Mouse (Mus musculus) cerebellum, adult 9-10 months (tissue): ENCODE results near the gene Samm50.

Experiments used
- DNase-seq: peaks from one replicate; pipeline ENCODE4 v3.0.0; 2022

The Samm50 gene

GRCm38 (mm10) chr15:84212031-84212755 lies 20.2 kb downstream of the Samm50 start:
- DNase-seq: peak; percentile 85

DNA sequence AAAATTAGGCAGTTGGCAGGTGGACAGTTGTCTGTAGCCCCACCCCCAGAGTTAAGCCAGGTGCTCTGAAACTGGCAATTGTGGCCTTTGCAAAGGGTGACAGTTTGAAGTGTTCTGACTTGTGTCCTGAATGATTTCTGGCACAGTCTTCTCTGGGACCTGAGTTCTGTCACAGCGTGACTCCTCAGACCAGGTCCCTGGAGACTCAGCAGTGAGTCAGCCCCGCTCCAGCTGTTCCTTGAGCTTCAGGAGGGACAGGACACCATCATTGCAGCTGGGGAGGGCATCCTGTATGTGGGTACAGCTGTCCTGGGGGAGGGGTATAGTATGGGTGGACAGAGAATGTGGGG lies 20.7 kb downstream of the Samm50 start:
- no peak for DNase-seq

DNA sequence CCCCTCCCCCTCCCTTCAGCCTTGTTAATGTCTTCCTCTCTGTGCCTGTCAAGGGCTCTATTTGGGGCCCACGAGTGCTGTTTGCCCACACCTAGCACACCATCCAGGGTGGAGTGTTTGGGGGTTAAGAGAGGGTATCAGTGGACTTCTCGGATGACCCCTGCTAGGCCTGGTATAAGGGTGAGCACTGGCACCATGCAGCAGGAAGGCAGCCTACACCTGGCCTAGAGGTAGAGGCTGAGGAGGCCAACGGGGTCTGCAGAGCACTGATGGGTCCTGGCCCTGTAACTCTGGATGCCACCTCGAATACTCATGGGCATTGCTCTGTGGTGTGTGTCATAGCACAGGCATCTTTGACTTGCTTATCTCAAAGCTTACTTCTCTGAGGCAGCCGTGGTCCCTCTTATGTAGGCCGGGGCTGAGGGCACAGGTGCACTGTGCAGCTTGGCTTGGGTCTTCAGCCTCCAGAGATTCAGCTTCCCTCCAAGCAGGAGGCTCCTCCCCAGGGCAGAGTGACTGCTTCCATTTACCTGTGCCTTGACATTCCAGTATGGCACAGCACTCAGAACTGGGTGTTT lies 21.2 kb downstream of the Samm50 start:
- no peak for DNase-seq

GRCm38 (mm10) chr15:84214476-84214875 lies 22.4 kb downstream of the Samm50 start:
- DNase-seq: no peak

DNA sequence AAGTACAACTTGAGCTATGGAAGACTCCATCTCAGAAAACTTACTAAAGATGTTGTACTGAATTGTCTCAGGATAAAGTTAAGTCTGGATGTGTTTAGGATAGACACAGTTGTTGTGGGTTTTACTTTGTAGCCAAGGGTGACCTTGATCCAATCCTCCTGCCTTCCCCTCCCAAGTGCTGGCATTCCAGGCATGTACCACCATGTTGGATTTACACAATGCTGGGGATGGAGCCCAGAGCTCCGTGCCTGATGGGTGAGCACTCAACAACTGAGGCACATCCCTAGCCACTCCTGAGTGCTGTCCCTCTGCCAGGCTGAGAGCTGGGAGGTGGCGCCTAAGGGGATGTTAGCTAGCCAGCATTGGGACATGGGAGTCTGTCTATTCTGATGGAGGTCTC lies 23.2 kb downstream of the Samm50 start:
- DNase-seq: no peak

DNA sequence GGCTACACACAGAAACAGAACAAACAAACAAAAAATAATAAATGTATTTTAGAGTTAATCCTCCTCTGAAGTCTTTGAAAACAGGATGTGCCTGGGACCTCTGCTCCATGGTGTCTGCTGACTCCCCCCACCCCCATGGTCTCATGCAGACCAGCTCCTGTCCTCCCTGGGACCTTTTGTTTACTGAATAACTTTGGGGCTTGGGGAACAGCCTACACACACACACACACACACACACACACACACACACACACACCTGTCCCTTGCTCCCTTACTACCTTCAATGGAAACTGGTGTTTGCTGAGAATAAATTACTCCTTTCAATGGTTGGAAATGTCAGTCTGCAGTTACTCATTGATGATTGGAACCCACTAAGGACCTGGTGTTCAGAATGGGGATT lies 24.0 kb downstream of the Samm50 start:
- DNase-seq: no peak

- no peak for DNase-seq
Observed at GRCm38 (mm10) chr15:84216461-84217084, 24.5 kb downstream of the Samm50 start.

DNA sequence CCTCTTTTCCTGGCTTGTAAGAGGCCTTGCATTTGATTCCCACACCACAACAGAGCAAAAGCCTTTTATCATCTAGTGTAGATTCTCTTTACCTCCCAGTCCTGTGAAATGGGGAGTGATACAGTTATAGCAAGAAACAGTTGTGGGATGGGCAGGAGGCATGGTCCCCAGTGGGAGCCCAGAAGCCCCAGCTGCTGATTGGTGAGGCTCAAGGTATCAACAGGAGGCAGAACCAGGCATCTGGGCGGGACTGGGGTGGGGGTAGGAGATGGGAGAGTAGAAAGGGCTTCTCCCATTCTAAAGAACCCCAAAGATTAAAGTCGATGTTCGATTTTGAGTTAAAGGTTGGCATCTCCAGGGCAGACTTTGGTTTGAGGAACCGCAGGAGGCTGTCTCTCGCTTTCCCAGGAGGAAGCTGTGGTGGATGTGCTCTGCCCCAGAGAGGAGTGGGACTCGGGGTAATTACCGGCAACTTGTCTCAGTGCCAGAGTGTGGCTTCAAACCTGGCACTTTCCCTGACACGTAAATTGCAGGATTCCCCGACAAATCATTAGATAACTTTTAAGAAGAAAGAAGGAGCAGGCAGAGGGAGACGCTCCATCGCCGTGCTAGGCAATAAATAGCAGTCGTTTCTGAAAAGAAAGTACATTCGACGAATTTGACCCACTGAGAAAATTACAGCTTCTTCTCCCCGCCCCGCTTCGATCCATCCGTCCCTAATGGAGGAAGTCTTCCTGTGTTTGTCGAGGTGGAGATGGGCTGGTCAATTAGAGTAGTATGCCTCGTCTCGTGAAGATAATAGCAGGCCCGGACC lies 26.1 kb downstream of the Samm50 start:
- no peak for DNase-seq

GRCm38 (mm10) chr15:84218783-84219271 lies 26.8 kb downstream of the Samm50 start:
- DNase-seq: no peak

DNA sequence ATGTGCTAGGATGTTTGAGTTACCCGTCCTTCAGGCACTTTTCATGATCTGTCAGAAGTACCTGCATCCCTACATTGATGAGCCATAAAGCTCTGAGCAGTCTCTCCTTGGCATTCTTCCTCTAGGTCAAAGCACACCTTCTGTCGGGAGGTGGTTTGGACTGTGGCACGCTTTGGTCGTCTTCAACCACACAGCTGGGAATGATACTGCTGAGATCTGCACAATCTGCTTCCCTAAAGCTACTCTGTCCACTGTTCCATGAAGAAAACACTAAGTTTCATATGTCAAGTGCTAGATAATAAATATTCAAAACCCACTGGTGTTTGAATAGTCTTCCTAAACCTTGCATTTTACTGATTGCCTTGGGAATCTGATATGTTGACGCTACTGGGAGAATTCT lies 29.5 kb downstream of the Samm50 start:
- no peak for DNase-seq

- no peak for DNase-seq
Observed at GRCm38 (mm10) chr15:84223423-84223822, 31.4 kb downstream of the Samm50 start.

DNA sequence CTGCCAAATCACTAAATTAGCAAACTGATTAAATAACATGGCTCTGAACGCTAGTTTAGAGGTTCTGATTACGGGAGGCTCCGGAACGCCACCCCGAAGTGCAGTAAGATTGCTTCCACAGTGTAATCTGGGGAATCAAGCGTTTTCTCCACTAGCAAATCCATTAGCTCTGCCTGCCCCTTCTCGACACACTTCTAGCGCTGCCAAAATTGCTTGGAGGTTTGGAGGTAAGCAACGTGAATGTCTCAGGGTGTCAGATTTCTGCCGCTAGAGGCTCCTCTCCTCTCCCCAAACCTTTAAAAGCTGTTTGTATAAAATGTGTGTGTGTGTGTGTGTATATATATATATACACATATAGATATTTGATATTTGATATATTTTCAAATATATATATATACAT lies 32.7 kb downstream of the Samm50 start:
- no peak for DNase-seq

GRCm38 (mm10) chr15:84226918-84227317 lies 34.9 kb downstream of the Samm50 start:
- DNase-seq: no peak

DNA sequence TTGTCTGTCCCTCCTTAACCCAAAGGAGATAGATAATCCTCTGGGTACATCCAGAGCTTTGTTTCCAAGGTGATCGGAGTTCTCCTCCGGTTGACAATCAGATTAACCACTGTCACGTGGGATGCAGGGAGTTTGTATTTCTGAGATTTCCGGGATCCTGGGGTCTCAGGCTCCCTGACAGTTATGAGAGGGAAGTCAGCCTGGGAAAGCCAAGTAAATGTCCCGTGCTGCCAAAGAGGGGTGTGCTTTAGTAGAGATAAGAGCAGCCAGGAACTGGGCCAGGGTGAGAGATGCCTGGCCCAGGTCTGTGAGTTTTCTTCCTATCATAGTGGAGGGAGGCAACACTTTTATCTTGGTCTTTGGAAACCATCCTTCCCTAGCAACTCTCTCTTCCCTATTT lies 38.6 kb downstream of the Samm50 start:
- DNase-seq: no peak

DNA sequence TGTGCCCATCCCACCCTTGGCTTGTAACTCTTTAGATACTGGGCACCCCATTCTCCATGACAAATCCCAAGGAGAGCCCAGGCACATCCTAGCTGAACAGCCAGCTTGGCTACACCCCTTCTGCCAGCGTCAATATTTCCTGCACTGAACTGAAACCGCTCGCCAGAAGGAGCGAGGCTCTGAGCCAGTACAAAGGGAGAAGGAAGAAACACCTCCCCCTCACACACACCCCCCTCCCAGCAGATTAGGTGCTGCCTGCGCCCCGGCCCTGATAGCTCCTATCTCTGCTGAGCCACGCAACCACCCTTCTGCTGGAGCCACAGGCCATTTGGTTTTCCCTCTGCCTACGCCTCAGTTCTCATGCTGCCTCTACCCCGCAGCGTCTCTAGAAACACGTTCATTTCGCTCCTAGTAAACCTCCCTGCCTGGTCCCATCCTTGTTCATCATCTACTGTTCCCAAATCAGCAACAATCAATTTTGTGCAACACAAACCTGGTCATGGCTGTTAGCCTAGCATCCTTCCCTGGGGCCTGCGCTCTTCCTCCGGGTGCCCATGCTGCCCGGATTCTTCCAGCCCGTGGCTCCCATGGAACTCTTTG lies 39.2 kb downstream of the Samm50 start:
- peak; percentile 67 for DNase-seq

DNA sequence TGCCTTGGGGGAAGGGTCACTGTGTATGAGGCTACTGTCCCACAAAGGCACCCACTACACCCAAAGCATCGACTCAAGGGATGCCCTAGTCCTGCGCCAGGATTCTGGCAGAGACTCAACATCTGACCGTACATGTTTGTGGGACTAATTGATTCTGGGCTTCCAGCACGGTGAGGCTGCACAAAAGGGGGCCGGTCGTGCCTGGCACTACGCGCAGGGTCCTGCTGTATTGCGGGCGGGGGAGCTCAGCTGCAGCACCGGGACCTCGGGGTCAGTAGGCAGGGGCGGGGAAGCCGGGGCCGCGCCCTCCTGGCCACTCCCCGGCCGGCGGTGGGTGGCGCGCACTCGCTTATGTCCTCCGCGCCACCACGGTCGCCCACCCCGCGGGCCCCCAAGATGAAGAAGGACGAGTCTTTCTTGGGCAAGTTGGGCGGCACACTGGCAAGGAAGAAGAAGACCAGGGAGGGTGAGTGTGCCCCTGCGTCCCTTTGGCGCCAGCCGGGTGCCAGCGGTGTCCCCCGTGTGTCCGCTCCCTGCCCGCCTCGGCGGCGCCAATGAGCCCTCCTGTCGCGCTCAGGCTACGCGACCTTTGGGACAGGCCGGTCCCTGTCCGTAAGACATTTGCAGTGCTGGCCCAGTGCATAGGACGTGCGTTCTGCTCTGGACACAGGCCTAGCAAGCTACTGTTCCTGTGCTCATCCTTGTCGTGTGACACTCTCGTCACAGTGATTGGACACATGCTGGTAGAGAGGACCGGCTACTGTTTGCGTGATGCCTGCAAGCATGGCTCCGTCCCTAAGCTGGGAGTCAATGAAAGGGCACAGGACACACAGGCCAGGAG lies 39.9 kb downstream of the Samm50 start, which contains the start of gene Parvb:
TSS of gene Parvb (plus strand) at position 323 of the 841 bp plus-strand sequence.
- peak; percentile 72 for DNase-seq

GRCm38 (mm10) chr15:84232609-84233008 lies 40.6 kb downstream of the Samm50 start:
- no peak for DNase-seq

DNA sequence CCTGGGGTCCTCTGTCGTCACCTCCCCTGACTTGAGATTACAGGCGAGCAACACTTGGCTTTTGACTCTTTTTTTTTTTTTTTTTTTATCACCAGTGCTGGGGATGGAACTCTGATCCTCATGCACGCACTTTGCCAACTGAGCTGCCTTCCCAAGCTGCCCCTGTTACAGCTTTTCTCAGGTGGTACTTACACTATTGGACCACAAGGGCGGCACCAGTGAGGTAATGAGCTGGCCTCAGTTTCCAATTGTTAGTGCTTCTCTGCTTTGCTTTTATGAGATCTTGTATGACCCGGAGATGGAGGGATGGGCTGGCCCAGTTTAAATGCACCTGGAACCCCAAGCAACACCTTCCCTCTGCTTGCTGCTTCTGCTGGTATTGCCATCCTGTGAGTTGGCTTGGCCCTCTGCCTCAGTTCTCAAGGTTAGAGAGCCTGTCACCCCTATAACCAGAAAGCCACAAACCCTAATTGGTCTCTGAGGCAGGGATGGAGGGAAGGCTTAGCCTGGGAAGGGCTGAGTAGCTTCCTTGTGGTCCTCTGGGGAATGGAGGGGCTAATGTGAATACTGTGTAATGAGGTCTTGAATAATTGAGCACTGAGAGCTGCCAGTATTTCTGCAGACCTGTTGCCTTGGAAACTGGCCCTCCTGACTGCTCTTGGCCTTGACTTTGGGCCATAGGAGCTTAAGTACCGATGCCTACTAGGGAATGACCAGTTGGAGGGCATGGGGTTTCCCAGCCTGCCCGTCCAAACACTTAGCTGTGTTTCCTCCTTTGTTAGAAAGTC lies 42.9 kb downstream of the Samm50 start:
- DNase-seq: no peak

DNA sequence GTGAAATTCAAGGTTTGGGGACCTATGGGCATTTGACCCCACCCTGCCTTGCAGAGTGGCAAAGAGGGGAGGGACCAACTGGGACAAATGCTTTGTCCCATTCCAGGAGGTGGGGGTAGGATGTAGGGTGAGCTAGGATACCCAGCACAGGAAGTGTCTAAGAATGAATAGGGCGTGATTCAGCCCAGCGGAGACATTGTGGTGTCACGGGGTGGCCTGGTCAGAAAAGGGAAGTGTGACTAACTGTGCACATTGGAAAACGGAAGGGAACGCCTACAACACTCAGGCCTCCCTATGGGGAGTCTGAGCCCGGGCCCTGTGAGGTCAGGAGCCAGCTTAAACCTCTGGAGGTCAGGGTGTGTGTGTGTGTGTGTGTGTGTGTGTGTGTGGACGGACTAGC lies 43.6 kb downstream of the Samm50 start:
- DNase-seq: no peak

DNA sequence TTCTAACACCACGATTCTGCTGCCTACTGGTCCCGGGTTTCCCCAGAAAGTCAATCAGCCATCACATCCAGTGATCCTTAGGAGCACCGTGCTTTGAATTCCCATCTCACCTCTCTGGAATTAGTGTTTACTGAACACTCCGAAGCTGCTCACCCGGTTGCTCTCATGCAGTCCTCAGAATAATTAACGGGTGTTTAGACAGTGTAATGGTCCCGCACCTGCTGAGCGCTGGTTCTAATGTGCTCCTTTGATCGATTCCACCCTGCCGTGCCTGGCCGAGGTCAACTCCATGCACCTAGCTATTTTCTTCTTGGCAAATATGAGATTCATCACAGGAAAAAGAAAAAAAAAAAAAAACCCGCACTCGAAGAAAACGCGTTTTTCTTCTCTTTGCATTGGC lies 46.5 kb downstream of the Samm50 start:
- DNase-seq: no peak

- DNase-seq: no peak
Observed at GRCm38 (mm10) chr15:84238991-84239401, 47.0 kb downstream of the Samm50 start.
